In the genomic region with DNA sequence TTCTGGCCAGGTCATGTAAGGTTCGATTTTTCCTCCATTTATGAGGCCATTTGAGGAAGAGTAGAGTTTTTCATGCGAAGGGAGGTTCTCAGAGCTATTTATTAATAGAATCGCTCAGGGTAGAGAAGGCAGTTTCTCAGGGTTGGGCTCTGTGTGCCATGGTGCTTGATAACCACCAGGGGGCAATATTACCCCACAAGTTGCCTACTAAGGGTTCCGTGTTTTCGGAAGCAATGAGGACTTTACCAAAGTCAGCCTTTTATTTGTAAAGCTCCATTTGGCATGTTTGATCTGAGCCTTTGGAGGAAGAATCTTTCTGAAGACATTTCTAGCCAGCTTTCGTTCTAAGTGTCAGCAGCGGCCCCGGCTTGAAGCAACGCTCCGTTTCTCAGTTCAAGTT, we compare ENCODE assay signal across 9 mouse cellular contexts. TPM values are rescaled to one million over a fixed set of nuclear protein-coding genes. Genes with fewer than 3 reads are reported as not detected.
DNase-seq lines count a peak whose midpoint lies in the region; ATAC-seq lines count a peak whose summit lies in the region.
"Had no signal": no experiment of that assay in that cellular context is flagged by ENCODE, and none has a peak within 500 bp of the region (broad histone marks: within the 10 kb centered on the region; RNA-seq: fewer than 3 reads in every experiment).

No protein-coding gene starts in this region.

- no peak overlapping the region for H3K4me3 ChIP-seq in forebrain, embryonic 16.5 days (replicated peaks; ENCODE audit: low read length)
- H3K4me3 ChIP-seq: limb, embryonic 13.5 days had no signal

- peaks cover 3% of the 10 kb centered on the region for H3K36me3 ChIP-seq in forebrain, embryonic 16.5 days (ENCODE audit: control insufficient read depth, insufficient read depth)

- WGBS in forebrain, embryonic 16.5 days = 47% methylated on average over 10 of the region's 10 CpGs

- H3K9ac ChIP-seq in forebrain, embryonic 16.5 days (replicated peaks; ENCODE audit: low read depth, low read length) = no peak overlapping the region
- H3K9ac ChIP-seq: limb, embryonic 13.5 days had no signal

- H3K27ac ChIP-seq in forebrain, embryonic 16.5 days (ENCODE audit: low read length) = no peak overlapping the region
- H3K27ac ChIP-seq: limb, embryonic 13.5 days had no signal

- H3K27me3 ChIP-seq in forebrain, embryonic 16.5 days (replicated peaks; ENCODE audit: control insufficient read depth, insufficient read depth, low read length) = no peaks in the 10 kb centered on the region
- H3K27me3 ChIP-seq: limb, embryonic 13.5 days had no signal

- ATAC-seq in CD4-positive, CD25-positive, alpha-beta regulatory T cell, adult 4 months = peak; percentile 77
- ATAC-seq in forebrain, embryonic 16.5 days = peak; percentile 68

- DNase-seq in adrenal gland, adult 2 months = peak; percentile 40
- no peak for DNase-seq in adrenal gland, adult 8-10 months
- peak; percentile 57 for DNase-seq in cerebellum, adult 11 months
- peak; percentile 26 to 54 for DNase-seq in kidney, adult 8-10 months
- DNase-seq in lung, postnatal 14 days = peak; percentile 69
- DNase-seq in right cerebral cortex, postnatal 14 days = peak; percentile 39

- H3K4me2 ChIP-seq in forebrain, embryonic 16.5 days (ENCODE audit: low read length) = no peak overlapping the region
- H3K4me2 ChIP-seq: limb, embryonic 13.5 days had no signal

- H3K4me1 ChIP-seq in forebrain, embryonic 16.5 days (replicated peaks; ENCODE audit: control insufficient read depth, insufficient read depth, low read length) = peaks cover 16% of the 10 kb centered on the region

- no peaks in the 10 kb centered on the region for H3K9me3 ChIP-seq in forebrain, embryonic 16.5 days (ENCODE audit: control insufficient read depth, low read length)
- H3K9me3 ChIP-seq: limb, embryonic 13.5 days had no signal

RNA-seq across cellular contexts. Expression of a gene that starts 16.0 kb away (rescaled TPM):
- not detected for total RNA-seq in adrenal gland, adult 2 months (2021)
- 0.06 and 0.39 TPM in 2 replicates for polyA plus RNA-seq in adrenal gland, adult 2 months (2012; rRNA removed)
- total RNA-seq in adrenal gland, adult 8-10 months (2022) = under 1 TPM in 3 of 4 experiments, not detected in 1; 0.24 to 0.62 (median 0.24) TPM
- 10 to 100 TPM; 13.5 to 16.6 TPM for polyA plus RNA-seq in CD4-positive, CD25-positive, alpha-beta regulatory T cell, adult 4 months (2017; shearing (Covaris generic))
- polyA plus RNA-seq in forebrain, embryonic 16.5 days (2015; fragmentation: Nextera tagmentation; extraction: Ambion mirVana) = 0.06 and 0.75 TPM in 2 replicates
- polyA plus RNA-seq: limb, embryonic 13.5 days had no signal

RNA-seq across cellular contexts. Expression of a gene that starts 24.1 kb away (rescaled TPM):
- 10 to 100 TPM; 93.5 to 97.5 TPM for total RNA-seq in adrenal gland, adult 2 months (2021)
- polyA plus RNA-seq in adrenal gland, adult 2 months (2012; rRNA removed) = 23.3 and 36.7 TPM in 2 replicates
- 100 to 1,000 TPM in 3 of 4 experiments, 10 to 100 TPM in 1; 97.1 to 218 (median 127) TPM for total RNA-seq in adrenal gland, adult 8-10 months (2022)
- 1 to 10 TPM in 1 of 2 experiments, under 1 TPM in 1; 0.49 to 1.4 TPM for polyA plus RNA-seq in CD4-positive, CD25-positive, alpha-beta regulatory T cell, adult 4 months (2017; shearing (Covaris generic))
- 7.4 and 9.8 TPM in 2 replicates for polyA plus RNA-seq in forebrain, embryonic 16.5 days (2015; fragmentation: Nextera tagmentation; extraction: Ambion mirVana)

RNA-seq across cellular contexts. Expression of a gene that starts 45.2 kb away (rescaled TPM):
- 10 to 100 TPM in 1 of 2 experiments, 1 to 10 TPM in 1; 9.7 to 13.8 TPM for total RNA-seq in adrenal gland, adult 2 months (2021)
- polyA plus RNA-seq in adrenal gland, adult 2 months (2012; rRNA removed) = 27.4 and 27.8 TPM in 2 replicates
- 10 to 100 TPM; 12.6 to 26.1 (median 20.7) TPM for total RNA-seq in adrenal gland, adult 8-10 months (2022)
- 10 to 100 TPM; 15.1 to 19.9 TPM for polyA plus RNA-seq in CD4-positive, CD25-positive, alpha-beta regulatory T cell, adult 4 months (2017; shearing (Covaris generic))
- polyA plus RNA-seq in forebrain, embryonic 16.5 days (2015; fragmentation: Nextera tagmentation; extraction: Ambion mirVana) = 13.7 and 15.8 TPM in 2 replicates
